Mouse (Mus musculus): Measurements from ENCODE around the gene Vps8. TPM values are rescaled to one million over a fixed set of nuclear protein-coding genes. Genes with fewer than 3 reads are reported as not detected.
A peak's percentile ranks its signal among the peaks of the same experiment; 100 is the strongest.

Vps8 gene
- polyA plus RNA-seq, 1 experiment: 26.0 TPM

GRCm38 (mm10) chr16:21651161-21651560 lies 228.2 kb downstream of the Vps8 start:
- no peak overlapping the region for H3K27ac ChIP-seq (ENCODE audit: insufficient read depth, low read depth, low read length)
- no peak overlapping the region for H3K4me3 ChIP-seq (ENCODE audit: insufficient read depth, low read depth, low read length)
- no peaks in the 10 kb centered on the region for H3K36me3 ChIP-seq (ENCODE audit: control insufficient read depth, insufficient read depth, low read length)
- no peak for DNase-seq
- no peak for TF ChIP-seq CTCF (conservative IDR thresholded peaks at IDR 0.05; ENCODE audit: insufficient read depth, insufficient read length, low read depth, low read length)
- TF ChIP-seq POLR2A (IDR thresholded peaks at IDR 0.05; ENCODE audit: low read depth, low read length): no peak
- H3K27me3 ChIP-seq (replicated peaks; ENCODE audit: control insufficient read depth, insufficient read depth, low read length): no peaks in the 10 kb centered on the region
- H3K4me1 ChIP-seq (ENCODE audit: control insufficient read depth, insufficient read depth, low read length): no peaks in the 10 kb centered on the region
- WGBS: 83% methylated on average over 4 of the region's 4 CpGs

- WGBS: 82% methylated on average over 15 of the region's 15 CpGs
- H3K27me3 ChIP-seq (replicated peaks; ENCODE audit: control insufficient read depth, insufficient read depth, low read length): no peaks in the 10 kb centered on the region
- no peak overlapping the region for H3K27ac ChIP-seq (ENCODE audit: insufficient read depth, low read depth, low read length)
Measured at GRCm38 (mm10) chr16:21653151-21653550, 230.2 kb downstream of the Vps8 start.

GRCm38 (mm10) chr16:21654384-21654783 lies 231.5 kb downstream of the Vps8 start:
- WGBS: 85% methylated on average over 5 of the region's 5 CpGs
- Histone ChIP-seq H3K36me3 (ENCODE audit: control insufficient read depth, insufficient read depth, low read length) (no peaks in the 10 kb centered on the region), H3K4me3 (ENCODE audit: insufficient read depth, low read depth, low read length) (no peak overlapping the region), H3K27ac (ENCODE audit: insufficient read depth, low read depth, low read length) (no peak overlapping the region), H3K27me3 (replicated peaks; ENCODE audit: control insufficient read depth, insufficient read depth, low read length) (no peaks in the 10 kb centered on the region), H3K4me1 (ENCODE audit: control insufficient read depth, insufficient read depth, low read length) (no peaks in the 10 kb centered on the region)
- TF ChIP-seq CTCF (conservative IDR thresholded peaks at IDR 0.05; ENCODE audit: insufficient read depth, insufficient read length, low read depth, low read length) (no peak), POLR2A (IDR thresholded peaks at IDR 0.05; ENCODE audit: low read depth, low read length) (no peak)
- no peak for DNase-seq

More at GRCm38 (mm10) chr16:21653151-21653550, 230.2 kb downstream of the Vps8 start:
- H3K4me1 ChIP-seq (ENCODE audit: control insufficient read depth, insufficient read depth, low read length): no peaks in the 10 kb centered on the region
- no peak for DNase-seq
- H3K36me3 ChIP-seq (ENCODE audit: control insufficient read depth, insufficient read depth, low read length): no peaks in the 10 kb centered on the region
- TF ChIP-seq CTCF (conservative IDR thresholded peaks at IDR 0.05; ENCODE audit: insufficient read depth, insufficient read length, low read depth, low read length) (no peak), POLR2A (IDR thresholded peaks at IDR 0.05; ENCODE audit: low read depth, low read length) (no peak)
- no peak overlapping the region for H3K4me3 ChIP-seq (ENCODE audit: insufficient read depth, low read depth, low read length)

GRCm38 (mm10) chr16:21655291-21655690 lies 232.4 kb downstream of the Vps8 start:
- WGBS: 52% methylated on average over 6 of the region's 6 CpGs
- peak; percentile 69 for DNase-seq
- TF ChIP-seq POLR2A (IDR thresholded peaks at IDR 0.05; ENCODE audit: low read depth, low read length) (no peak), CTCF (conservative IDR thresholded peaks at IDR 0.05; ENCODE audit: insufficient read depth, insufficient read length, low read depth, low read length) (no peak)
- Histone ChIP-seq H3K27ac (ENCODE audit: insufficient read depth, low read depth, low read length) (peak overlapping the region; percentile 48), H3K4me1 (ENCODE audit: control insufficient read depth, insufficient read depth, low read length) (no peaks in the 10 kb centered on the region), H3K27me3 (replicated peaks; ENCODE audit: control insufficient read depth, insufficient read depth, low read length) (no peaks in the 10 kb centered on the region), H3K4me3 (ENCODE audit: insufficient read depth, low read depth, low read length) (no peak overlapping the region), H3K36me3 (ENCODE audit: control insufficient read depth, insufficient read depth, low read length) (no peaks in the 10 kb centered on the region)

GRCm38 (mm10) chr16:21655961-21656360 lies 233.0 kb downstream of the Vps8 start:
- no peak for TF ChIP-seq POLR2A (IDR thresholded peaks at IDR 0.05; ENCODE audit: low read depth, low read length)
- TF ChIP-seq CTCF (conservative IDR thresholded peaks at IDR 0.05; ENCODE audit: insufficient read depth, insufficient read length, low read depth, low read length): no peak
- Histone ChIP-seq H3K27ac (ENCODE audit: insufficient read depth, low read depth, low read length) (0 out of 2 replicates have a peak overlapping the region, but pooled peaks have one; percentile 19), H3K27me3 (replicated peaks; ENCODE audit: control insufficient read depth, insufficient read depth, low read length) (no peaks in the 10 kb centered on the region), H3K36me3 (ENCODE audit: control insufficient read depth, insufficient read depth, low read length) (no peaks in the 10 kb centered on the region), H3K4me1 (ENCODE audit: control insufficient read depth, insufficient read depth, low read length) (no peaks in the 10 kb centered on the region), H3K4me3 (ENCODE audit: insufficient read depth, low read depth, low read length) (no peak overlapping the region)
- DNase-seq: peak; percentile 26
- 84% methylated on average over 9 of the region's 9 CpGs for whole genome bisulfite sequencing

- H3K36me3 ChIP-seq (ENCODE audit: control insufficient read depth, insufficient read depth, low read length): no peaks in the 10 kb centered on the region
- H3K27ac ChIP-seq (ENCODE audit: insufficient read depth, low read depth, low read length): no peak overlapping the region
- no peaks in the 10 kb centered on the region for H3K27me3 ChIP-seq (replicated peaks; ENCODE audit: control insufficient read depth, insufficient read depth, low read length)
- no peak for DNase-seq
- WGBS: 74% methylated on average over 18 of the region's 18 CpGs
- no peak for TF ChIP-seq POLR2A (IDR thresholded peaks at IDR 0.05; ENCODE audit: low read depth, low read length)
- no peak for TF ChIP-seq CTCF (conservative IDR thresholded peaks at IDR 0.05; ENCODE audit: insufficient read depth, insufficient read length, low read depth, low read length)
- no peak overlapping the region for H3K4me3 ChIP-seq (ENCODE audit: insufficient read depth, low read depth, low read length)
- H3K4me1 ChIP-seq (ENCODE audit: control insufficient read depth, insufficient read depth, low read length): no peaks in the 10 kb centered on the region
Measured at GRCm38 (mm10) chr16:21664633-21665363, 241.9 kb downstream of the Vps8 start.

- TF ChIP-seq CTCF (conservative IDR thresholded peaks at IDR 0.05; ENCODE audit: insufficient read depth, insufficient read length, low read depth, low read length) (no peak), POLR2A (IDR thresholded peaks at IDR 0.05; ENCODE audit: low read depth, low read length) (no peak)
- H3K27me3 ChIP-seq (replicated peaks; ENCODE audit: control insufficient read depth, insufficient read depth, low read length): no peaks in the 10 kb centered on the region
- DNase-seq: no peak
- H3K27ac ChIP-seq (ENCODE audit: insufficient read depth, low read depth, low read length): no peak overlapping the region
- no peaks in the 10 kb centered on the region for H3K36me3 ChIP-seq (ENCODE audit: control insufficient read depth, insufficient read depth, low read length)
- 69% methylated on average over 4 of the region's 4 CpGs for WGBS
- H3K4me1 ChIP-seq (ENCODE audit: control insufficient read depth, insufficient read depth, low read length): no peaks in the 10 kb centered on the region
- H3K4me3 ChIP-seq (ENCODE audit: insufficient read depth, low read depth, low read length): no peak overlapping the region
Measured at GRCm38 (mm10) chr16:21665423-21665986, 242.6 kb downstream of the Vps8 start.
